Mouse (Mus musculus): Measurements from ENCODE around the gene Prl7d1. TPM values are rescaled to one million over a fixed set of nuclear protein-coding genes. Genes with fewer than 3 reads are reported as not detected.

The Prl7d1 gene
- polyA plus RNA-seq, 1 experiment from 2014 or later, result not detected

Other genes with a start within 250 kb of the Prl7d1 start
- gene Prl8a8, start 203.5 kb downstream of the Prl7d1 start, polyA plus RNA-seq (2014; fragmentation: Nextera tagmentation; extraction: Ambion mirVana), result not detected in 2 replicates
- not detected in 2 replicates for gene Prl8a9, start 152.1 kb downstream of the Prl7d1 start, polyA plus RNA-seq (2014; fragmentation: Nextera tagmentation; extraction: Ambion mirVana)
- not detected in 2 replicates for gene Prl8a1, start 134.6 kb downstream of the Prl7d1 start, polyA plus RNA-seq (2014; fragmentation: Nextera tagmentation; extraction: Ambion mirVana)
- not detected in 2 replicates for gene Prl7b1, start 106.2 kb downstream of the Prl7d1 start, polyA plus RNA-seq (2014; fragmentation: Nextera tagmentation; extraction: Ambion mirVana)
- gene Prl7a1, start 74.2 kb downstream of the Prl7d1 start, polyA plus RNA-seq (2014; fragmentation: Nextera tagmentation; extraction: Ambion mirVana), result not detected in 2 replicates
- gene Prl7a2, start 48.7 kb downstream of the Prl7d1 start, polyA plus RNA-seq (2014; fragmentation: Nextera tagmentation; extraction: Ambion mirVana), result not detected in 2 replicates
- gene Prl7c1, start 64.1 kb upstream of the Prl7d1 start, polyA plus RNA-seq (2014; fragmentation: Nextera tagmentation; extraction: Ambion mirVana), result not detected in 2 replicates
- not detected in 2 replicates for gene Prl2a1, start 84.9 kb upstream of the Prl7d1 start, polyA plus RNA-seq (2014; fragmentation: Nextera tagmentation; extraction: Ambion mirVana)
- not detected in 2 replicates for gene Prl2c1, start 132.6 kb upstream of the Prl7d1 start, polyA plus RNA-seq (2014; fragmentation: Nextera tagmentation; extraction: Ambion mirVana)